Mouse (Mus musculus) naive thymus-derived CD4-positive, alpha-beta T cell, adult 2 months (primary cell): ENCODE results near the gene Olfr995.

Source experiments
- DNase-seq: peaks from one replicate; pipeline ENCODE4 v3.0.0-alpha.2; 2011; ENCODE audit warnings: low read depth

The Olfr995 gene

GRCm38 (mm10) chr2:85443539-85443938, at the start of gene Olfr995:
Gene Olfr995 (minus strand): TSS chr2:85443639.
- no peak for DNase-seq

- no peak for DNase-seq
These were observed 47.0 kb upstream of the Olfr995 start for GRCm38 (mm10) chr2:85490396-85490795.

GRCm38 (mm10) chr2:85466801-85467325, 23.4 kb upstream of the Olfr995 start:
- no peak for DNase-seq

GRCm38 (mm10) chr2:85442546-85442945, 893 bp downstream of the Olfr995 start:
- DNase-seq: no peak

GRCm38 (mm10) chr2:85436351-85436750, 7.1 kb downstream of the Olfr995 start, which contains the start of gene Olfr994:
Gene Olfr994 (minus strand): TSS chr2:85436451.
- DNase-seq: no peak

- no peak for DNase-seq
These were observed 17.5 kb downstream of the Olfr995 start for GRCm38 (mm10) chr2:85425893-85426292.

GRCm38 (mm10) chr2:85414777-85415176, 28.7 kb downstream of the Olfr995 start, which contains the start of gene Olfr993:
Gene Olfr993 (minus strand): TSS chr2:85414877.
- no peak for DNase-seq

DNA sequence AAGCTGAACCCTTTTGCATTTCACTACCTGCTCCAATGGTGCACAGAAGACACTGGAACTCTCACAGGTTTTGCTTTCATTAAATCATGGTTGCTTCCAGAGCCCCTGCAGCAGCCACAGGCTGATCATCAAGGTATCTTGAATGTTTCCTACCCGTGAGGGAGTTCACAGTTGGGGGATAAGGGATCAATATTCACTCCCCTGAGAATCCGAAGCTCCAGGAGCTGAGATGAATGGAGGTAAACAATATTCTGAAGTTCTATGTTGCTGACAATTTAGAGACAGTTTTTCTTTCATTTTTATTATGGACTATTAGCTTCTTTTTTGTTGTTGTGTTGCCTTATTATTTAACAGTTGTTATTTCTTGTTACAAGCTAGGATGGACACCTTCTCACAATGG, 34.1 kb downstream of the Olfr995 start, which contains the start of gene Olfr992:
Olfr992 (minus strand) TSS at position 101 of the 400 bp plus-strand sequence.
- DNase-seq: no peak
